Mouse (Mus musculus) granulocyte monocyte progenitor cell, adult 5-6 weeks (primary cell): ENCODE data around the gene Tmco1. TPM values are rescaled to one million over a fixed set of nuclear protein-coding genes. Genes with fewer than 3 reads are reported as not detected.

ENCODE experiments used
- ATAC-seq: replicated peaks from 2 replicates; pipeline ENCODE4 v1.8.0; 2016; ENCODE audit warnings: mild to moderate bottlenecking, moderate TSS enrichment, inconsistent platforms; ENCODE audit not compliant: poor library complexity, severe bottlenecking
- total RNA-seq, 2 experiments: library from RNA; stranded (forward) in 1 of 2; stranded (reverse) in 1 of 2; fragments of 200-712, 200-1000 nt in 1 of 2; fragments of >200 nt in 1 of 2; fragmentation: Nextera tagmentation in 1 of 2; gene quantifications; 2 replicates each; pipeline ENCODE4 v1.2.3; 2014 to 2017

The Tmco1 gene
- total RNA-seq, 2 experiments from 2014 or later: 127 to 172 TPM

DNA sequence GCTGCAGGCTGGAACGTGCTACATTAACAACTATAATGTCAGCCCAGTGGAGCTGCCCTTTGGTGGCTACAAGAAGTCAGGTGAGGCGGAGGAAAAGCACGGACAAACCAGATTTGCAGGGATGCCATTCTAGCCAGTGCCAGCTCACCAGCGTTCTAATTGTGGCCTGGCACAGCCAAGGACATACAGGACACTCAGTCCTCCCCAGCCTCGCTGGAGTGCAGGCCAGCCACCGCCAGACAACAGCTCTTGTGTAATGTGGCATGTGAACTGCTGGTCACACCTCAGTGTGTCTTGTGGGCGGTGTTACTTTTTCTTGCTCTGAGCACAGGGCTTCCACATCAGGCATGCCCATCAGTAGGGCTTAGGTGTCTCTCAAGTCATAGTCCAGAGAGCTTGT is 57.6 kb downstream of the Tmco1 start:
- no peak for ATAC-seq

DNA sequence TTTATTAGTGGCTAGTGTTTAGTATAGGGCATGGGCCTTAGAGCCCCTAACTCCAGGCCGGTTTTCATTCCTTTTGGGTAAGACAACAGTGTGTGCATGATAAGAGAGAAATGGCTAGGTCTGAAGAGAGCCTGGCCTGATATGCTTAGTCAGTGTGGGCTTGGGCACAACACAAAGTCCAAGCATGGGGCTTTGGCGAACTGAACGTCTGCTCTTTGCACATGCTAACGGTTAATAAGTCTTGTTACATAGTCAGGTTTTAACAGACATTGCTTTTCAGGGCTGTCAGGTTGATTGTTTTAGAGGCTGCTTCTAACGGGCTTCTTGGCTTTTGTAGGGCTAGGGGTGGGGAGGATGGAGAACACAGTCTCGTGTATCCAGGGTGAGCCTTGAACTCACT is 58.4 kb downstream of the Tmco1 start:
- ATAC-seq: no peak

DNA sequence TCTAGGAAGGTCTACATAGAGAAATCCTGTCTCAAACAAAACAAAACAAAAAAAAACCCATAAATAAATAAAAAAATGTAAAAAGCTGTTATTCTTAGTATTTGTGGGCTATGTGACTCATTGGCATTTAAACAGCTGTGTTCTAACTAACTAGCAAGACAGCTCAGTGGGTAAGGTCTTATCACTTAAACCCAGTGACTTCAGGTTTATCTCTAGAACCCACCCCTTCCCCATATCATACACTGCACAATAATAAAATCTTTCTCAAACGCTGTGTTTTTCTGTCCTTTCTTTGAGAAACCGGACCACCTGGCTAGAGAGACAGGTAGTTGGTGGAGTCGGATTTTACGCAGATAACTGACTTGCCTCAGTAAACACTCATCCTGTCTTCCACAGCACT is 59.8 kb downstream of the Tmco1 start:
- no peak for ATAC-seq

DNA sequence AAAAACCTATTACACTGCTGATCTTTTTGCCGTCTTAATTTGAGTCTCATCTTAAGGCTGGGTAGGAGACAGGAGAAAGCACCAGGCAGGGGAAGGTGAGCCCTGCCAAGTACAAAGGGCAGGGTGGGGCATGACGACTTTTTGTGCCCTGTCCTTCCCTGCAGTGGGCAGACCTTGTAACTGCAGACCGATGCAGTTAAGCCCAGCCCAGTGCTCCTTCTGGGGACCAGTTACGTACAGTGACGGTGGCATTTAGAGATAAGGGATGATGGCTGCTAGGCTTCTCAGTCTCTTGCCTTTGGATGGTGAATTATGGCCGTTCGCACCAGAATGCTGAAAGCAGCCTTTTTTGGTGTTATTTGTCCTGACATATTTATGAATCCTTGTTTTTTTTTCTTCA is 60.3 kb downstream of the Tmco1 start:
- no peak for ATAC-seq

DNA sequence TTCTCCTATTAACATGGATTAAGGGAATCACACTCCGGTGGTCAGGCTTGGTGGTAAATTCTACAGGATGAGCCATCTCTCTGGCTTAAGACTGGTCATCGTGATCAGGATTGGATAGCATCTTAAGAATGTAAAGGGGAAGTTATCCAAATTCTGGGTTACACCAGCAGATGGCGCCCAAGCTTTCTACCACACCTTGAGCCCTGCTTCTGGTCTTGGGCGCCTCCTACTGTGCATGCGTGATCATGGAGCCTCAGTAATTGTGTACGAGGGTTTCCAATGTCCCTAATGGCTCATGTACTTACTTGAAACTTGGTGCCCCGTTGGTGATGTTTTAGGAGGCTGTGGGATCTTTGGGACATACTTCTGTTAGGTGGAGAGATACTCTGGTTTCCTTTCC is 61.7 kb downstream of the Tmco1 start:
- peak; percentile 96 for ATAC-seq

DNA sequence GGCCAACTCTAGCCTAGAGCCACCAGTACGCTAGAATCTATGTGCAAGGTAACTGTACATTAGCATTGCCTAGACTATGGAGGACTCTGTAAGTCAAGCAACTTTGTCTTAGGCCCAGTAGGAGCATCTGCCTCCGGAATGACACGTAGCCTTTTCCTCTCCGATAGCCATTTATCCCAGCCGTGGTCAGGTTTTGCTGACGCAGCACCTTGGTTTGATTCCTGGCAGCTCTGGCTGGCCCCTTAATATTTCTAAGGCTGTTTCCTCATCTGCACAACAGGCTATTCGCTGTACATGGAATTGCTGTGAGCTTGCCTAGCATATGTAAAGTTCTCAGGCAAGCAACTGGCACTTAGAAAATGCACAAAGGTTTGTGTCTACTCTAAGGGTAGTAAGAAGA is 64.6 kb downstream of the Tmco1 start:
- ATAC-seq: no peak

DNA sequence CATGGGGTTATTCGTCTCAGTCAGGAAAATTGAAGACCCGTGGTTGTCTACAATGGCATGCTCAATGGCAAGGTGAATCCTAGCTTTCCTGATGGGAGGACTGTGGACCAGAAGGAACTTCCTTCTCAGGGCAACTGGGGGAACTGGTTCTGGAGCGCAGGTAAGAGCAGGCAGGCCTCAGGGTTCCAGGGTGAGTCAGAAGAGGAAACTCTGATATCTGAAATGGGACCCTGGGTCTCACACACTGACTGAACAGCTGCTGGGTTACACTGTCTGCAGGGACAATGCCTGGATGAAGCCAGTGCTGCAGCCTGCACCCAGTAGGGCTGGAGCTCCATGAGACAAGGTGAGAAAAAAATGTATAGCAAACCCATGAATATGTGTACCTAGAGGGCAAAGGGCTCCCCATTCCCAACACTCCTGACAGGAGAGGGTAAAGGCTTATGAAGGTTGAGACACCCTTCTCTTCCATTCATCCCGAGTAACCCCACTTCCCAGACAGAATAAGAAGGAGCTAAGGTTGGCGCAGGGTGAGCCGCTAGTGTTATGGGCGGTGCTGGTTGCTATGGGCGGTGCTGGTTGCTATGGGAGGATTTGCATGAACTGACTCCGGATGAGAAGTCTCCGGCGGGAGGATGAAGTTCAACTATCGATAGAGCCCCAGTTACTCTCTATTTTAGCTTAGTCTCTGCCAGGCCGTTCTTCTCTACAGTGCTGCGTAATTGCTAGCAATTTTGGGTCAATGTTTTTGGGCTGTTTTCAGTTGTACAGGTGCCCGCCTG is 66.0 kb downstream of the Tmco1 start:
- ATAC-seq: peak; percentile 59

DNA sequence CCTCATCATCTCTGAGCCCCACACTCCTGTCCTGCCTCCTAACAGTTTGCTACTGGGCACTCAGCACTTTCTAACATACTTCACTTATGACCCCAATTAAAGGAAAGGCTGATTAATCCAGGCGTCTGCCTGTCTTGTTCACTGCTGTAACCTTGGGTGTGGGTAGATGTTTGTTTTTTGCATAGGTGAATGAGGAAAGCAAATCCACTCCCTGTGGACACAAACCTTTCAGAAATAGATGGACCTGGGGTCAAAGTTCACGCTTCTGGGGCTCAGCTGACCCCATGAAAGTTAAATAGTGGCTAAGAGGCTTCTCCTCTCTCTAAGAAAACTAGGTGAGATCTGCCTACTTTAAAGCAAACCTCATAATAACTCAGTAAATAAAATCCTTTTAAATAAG is 66.8 kb downstream of the Tmco1 start:
- ATAC-seq: no peak

DNA sequence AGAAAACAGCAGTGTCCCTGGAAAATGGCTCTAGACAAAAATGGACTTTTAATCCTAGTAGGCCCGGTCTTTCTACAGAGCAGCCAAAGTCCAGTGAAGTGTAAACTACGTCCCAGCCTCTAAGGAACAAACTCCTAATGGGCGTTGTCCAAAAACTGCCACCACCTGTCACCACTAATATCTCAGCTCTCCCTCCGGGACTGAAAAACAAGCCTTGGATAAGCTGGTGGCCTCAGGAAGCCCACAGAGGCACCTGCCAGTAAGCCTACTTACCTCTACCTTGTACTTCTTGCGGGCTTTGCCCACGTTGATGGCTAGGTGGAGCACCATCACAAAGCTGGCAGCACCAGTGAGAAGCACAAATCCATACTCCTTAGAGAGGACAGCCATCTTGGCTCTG is 69.8 kb downstream of the Tmco1 start:
- no peak for ATAC-seq

DNA sequence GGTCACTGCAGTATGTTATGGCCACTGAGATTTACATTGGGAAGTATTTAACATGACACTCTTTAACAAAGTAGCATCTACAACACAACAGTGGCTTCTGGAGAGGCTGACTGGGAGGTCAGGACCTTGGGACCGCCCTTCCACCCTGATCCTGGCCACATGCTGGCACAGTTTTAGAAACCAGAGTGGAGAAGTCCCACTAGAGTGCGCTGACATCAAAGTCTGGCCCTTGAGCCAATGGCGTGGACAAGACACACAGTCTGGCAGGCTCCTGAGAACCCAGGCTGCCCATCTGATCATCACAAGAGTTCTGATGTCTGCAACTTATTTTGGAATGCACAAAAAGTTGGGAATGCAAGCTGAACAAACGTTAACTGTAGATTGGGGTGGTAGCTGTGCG is 71.6 kb downstream of the Tmco1 start:
- ATAC-seq: no peak

DNA sequence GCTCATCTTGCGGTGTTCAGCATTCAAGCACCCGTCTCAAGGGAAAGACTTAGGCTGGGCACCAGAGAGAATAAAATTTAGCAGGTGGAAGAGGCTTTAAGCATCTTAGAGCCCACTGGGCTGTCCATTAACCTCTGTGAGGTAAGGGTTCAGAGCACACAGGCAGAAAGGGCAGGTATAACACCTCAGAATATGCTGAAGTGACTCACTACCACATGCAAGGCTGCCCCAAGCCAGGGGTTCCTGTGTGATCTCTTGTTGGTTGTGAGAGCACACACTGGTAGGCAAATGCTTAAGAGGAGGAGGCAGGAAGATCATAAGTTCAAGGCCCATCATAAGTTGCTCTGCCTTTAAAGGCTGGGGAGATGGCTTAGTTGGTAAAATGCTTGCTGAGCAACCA is 72.0 kb downstream of the Tmco1 start:
- no peak for ATAC-seq

DNA sequence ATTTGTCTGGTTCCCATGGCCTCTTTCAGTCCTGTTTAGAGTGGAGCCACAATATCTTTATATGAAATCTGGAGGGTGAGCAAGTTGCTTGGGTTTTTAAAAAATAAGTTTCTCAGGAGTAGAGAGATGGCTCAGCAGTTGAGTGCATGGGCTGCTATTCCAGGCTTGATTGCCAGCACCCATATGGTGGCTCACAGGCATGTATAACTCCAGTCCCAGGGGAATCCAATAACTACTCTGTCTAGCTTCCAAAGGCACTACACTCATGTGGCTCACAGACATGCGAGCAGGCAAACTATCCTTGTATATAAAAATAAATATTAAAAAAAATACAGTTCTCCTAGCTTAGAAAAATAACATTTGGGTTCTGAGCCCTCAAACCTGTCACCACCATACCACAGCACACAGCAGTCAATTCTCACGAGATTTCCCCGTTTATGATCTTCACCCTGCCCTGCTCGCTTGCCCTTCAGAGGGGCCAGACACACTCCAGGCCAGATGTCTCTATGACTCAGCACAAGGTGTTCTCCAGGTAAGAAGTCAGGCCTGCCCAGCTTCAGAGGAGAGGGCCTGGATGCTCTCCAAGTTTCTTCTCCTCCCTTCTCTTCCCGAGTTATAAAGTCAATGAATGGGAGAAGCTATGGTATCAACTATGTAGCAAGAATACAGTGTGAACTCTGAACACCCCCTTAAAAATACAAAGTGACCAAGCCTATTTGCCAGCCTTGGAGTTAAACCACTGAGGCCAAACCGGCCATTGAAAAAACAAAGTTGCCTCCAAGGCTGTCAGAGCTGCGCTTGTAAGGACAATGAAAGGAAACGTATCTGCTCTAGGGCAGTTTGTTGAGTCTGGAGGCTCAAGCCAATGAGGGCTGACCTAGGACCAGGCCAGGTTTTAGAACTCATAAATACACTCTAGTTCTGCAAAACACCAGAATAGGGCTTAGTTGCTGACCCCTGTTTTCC is 73.2 kb downstream of the Tmco1 start:
- no peak for ATAC-seq

DNA sequence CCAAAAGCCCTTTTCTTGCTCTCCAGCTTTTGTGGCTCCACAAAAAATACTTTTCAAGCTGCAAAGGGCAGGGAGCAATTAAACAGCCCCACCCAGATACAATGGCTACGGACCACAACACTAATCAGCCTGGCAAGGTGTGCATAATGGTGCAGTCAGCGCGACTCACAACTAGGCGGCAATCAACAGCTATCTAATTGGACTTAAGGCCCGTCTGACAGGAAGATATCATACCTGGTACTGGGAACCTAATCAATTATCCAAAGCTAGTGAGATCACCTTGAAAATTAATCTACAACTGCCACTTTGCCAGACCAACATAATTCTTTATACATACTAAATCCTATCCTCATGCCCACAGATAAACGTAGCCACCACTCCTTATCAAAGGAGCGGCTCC is 74.1 kb downstream of the Tmco1 start:
- no peak for ATAC-seq

DNA sequence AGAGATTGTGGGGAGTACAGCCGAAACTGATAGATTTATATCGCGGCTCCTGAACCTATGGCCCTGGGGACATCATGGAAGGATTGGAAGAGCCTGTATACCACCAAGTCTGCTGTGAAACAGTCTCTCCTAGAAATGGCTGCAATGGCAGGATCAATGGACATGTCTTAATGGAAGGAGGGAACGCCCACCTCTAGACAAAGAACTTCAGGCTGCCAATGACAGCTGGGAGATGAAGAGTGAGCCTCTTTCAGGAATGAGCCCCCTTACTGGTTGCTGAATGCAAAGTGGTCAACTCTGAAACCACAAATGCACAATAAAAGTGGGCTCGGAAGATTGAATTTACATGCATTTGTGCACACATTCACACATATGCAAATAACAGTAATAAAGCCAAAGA is 74.6 kb downstream of the Tmco1 start:
- no peak for ATAC-seq

DNA sequence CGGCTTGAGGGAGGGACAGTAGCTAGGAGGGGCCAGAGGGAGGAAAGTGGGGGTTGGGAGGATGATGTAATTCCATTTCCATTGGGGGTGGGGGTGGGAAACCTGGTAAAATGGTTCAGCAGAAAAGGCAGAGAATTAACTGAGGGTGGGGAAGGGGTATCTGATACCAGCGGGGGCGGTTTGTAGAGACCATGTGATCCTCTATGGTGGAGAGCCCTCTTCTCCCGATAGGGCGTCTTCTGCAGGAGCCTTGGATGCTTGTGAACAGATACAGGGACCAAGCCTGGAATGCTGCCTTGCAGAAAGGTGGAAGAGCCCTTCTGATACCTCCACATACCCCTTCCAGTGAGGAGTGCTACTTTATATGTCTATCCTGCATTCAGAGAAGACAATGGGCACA is 75.0 kb downstream of the Tmco1 start:
- ATAC-seq: no peak

Other genes with a start within 250 kb of the Tmco1 start
- gene Uck2, start 23.1 kb upstream of the Tmco1 start, total RNA-seq (2014; fragmentation: Nextera tagmentation): 181 and 224 TPM in 2 replicates
- gene Uck2, start 23.1 kb upstream of the Tmco1 start, total RNA-seq (2017): 223 and 286 TPM in 2 replicates
- 67.6 and 85.8 TPM in 2 replicates for gene Aldh9a1, start 41.6 kb downstream of the Tmco1 start, total RNA-seq (2014; fragmentation: Nextera tagmentation)
- 49.5 and 56.7 TPM in 2 replicates for gene Aldh9a1, start 41.6 kb downstream of the Tmco1 start, total RNA-seq (2017)
- 11.8 and 15.4 TPM in 2 replicates for gene Mgst3, start 85.5 kb downstream of the Tmco1 start, total RNA-seq (2014; fragmentation: Nextera tagmentation)
- 7.6 and 9.1 TPM in 2 replicates for gene Mgst3, start 85.5 kb downstream of the Tmco1 start, total RNA-seq (2017)
- not detected in 2 replicates for gene Lrrc52, start 158.4 kb downstream of the Tmco1 start, total RNA-seq (2014; fragmentation: Nextera tagmentation)
- gene Lrrc52, start 158.4 kb downstream of the Tmco1 start, total RNA-seq (2017): not detected in 2 replicates